Mouse (Mus musculus) liver, embryonic 16.5 days (tissue): ENCODE results near the gene Nrp1. TPM values are rescaled to one million over a fixed set of nuclear protein-coding genes. Genes with fewer than 3 reads are reported as not detected.

Experiments
- ATAC-seq: fragments of 200-750 bp; cut with Nextera tagmentation; 2 replicates; pipeline ENCODE4 v1.8.0; 2017; ENCODE audit warnings: low read depth, mild to moderate bottlenecking, moderate number of reproducible peaks, moderate library complexity
- H3K27ac ChIP-seq: fragments of 300-500 bp; sonication (generic); 2 replicates; pipeline ENCODE4 v1.5.1; 2014; ENCODE audit warnings: mild to moderate bottlenecking, low read length
- H3K27me3 ChIP-seq: fragments of 300-500 bp; sonication (generic); 2 replicates; pipeline ENCODE4 v1.6.1; 2014; ENCODE audit warnings: low read depth, low read length, mixed read lengths; ENCODE audit not compliant: control insufficient read depth, insufficient read depth
- H3K36me3 ChIP-seq: fragments of 300-500 bp; sonication (generic); 2 replicates; pipeline ENCODE4 v1.6.1; 2014; ENCODE audit warnings: mild to moderate bottlenecking; ENCODE audit not compliant: control insufficient read depth, insufficient read depth
- H3K4me1 ChIP-seq: fragments of 300-500 bp; sonication (generic); 2 replicates; pipeline ENCODE4 v1.6.1; 2014; ENCODE audit warnings: low read depth, low read length, mixed read lengths; ENCODE audit not compliant: control insufficient read depth
- H3K4me2 ChIP-seq: fragments of 300-500 bp; sonication (generic); 2 replicates; pipeline ENCODE4 v1.6.1; 2014; ENCODE audit warnings: low read depth, low read length, mixed read lengths
- H3K4me3 ChIP-seq: fragments of 300-500 bp; sonication (generic); 2 replicates; pipeline ENCODE4 v1.5.1; 2014; ENCODE audit warnings: low read depth, mild to moderate bottlenecking, low read length
- H3K9ac ChIP-seq: fragments of 300-500 bp; sonication (generic); 2 replicates; pipeline ENCODE4 v1.6.1; 2014; ENCODE audit warnings: low read depth, low read length
- H3K9me3 ChIP-seq: fragments of 300-500 bp; sonication (generic); replicated peaks from 2 replicates; pipeline ENCODE4 v1.6.1; 2016; ENCODE audit warnings: low read length; ENCODE audit not compliant: control insufficient read depth
- WGBS: fragments of 180-500 bp; shearing (Covaris S2); extraction: QIAGEN DNeasy Blood & Tissue Kit; methylation state at CpG from one replicate; pipeline ENCODE4 v1.1.7; 2014; ENCODE audit not compliant: insufficient replicate concordance; 5-methylcytosine and 5-hydroxymethylcytosine counted together
- polyA plus RNA-seq: library from polyadenylated mRNA; unstranded; fragments of >200 nt; fragmentation: Nextera tagmentation; extraction: Ambion mirVana; gene quantifications from 2 replicates; pipeline ENCODE4 v1.2.1, GENCODE M21; 2015

Gene Nrp1
- polyA plus RNA-seq, 1 experiment from 2014 or later: 11.7 TPM

DNA sequence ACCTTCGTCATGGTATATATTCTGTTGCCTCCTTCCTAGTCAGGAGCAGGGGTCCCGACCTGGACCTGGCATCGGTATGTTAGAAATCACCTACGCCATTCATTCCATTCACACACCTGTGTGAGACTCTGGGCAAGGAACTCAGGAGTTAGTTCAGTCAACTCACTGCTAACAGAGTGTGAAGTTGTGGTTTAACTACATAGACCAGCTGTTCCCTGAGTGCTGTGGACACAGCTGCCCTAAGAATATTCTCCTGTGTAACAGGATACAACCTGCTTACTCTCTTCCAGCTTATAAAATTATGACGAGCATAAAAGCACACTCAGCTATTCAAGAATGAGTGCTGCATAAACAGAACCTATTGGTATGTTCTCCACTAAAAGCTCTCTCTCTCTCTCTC, 41.9 kb downstream of the Nrp1 start:
- Histone ChIP-seq H3K27me3 (no peaks in the 10 kb centered on the region), H3K9me3 (no peaks in the 10 kb centered on the region), H3K36me3 (no peaks in the 10 kb centered on the region), H3K4me3 (no peak overlapping the region), H3K27ac (no peak overlapping the region), H3K4me1 (no peaks in the 10 kb centered on the region), H3K4me2 (no peak overlapping the region), H3K9ac (no peak overlapping the region)
- 54% methylated on average over 5 of the region's 5 CpGs for WGBS
- no peak for ATAC-seq

DNA sequence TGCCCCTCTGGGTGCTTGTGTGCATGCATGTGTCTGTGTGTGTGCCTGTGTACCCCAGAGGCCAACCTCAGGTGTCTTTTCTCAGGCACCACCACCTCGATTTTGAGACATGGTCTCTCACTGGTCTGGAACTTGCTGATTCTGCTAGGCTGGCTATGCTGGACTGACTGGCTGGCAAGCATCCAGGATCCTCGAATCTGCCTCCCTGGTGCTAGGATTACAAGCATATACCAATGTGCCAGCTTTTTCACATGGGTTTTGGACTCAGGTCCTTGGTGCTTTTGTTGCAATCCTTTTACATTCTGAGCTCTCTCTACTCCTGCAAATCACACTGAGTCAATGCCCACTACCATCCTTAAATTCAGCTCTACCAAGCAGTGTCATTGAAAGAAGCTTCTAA, 46.5 kb downstream of the Nrp1 start:
- Histone ChIP-seq H3K4me3 (no peak overlapping the region), H3K27ac (no peak overlapping the region), H3K9ac (no peak overlapping the region), H3K36me3 (no peaks in the 10 kb centered on the region), H3K9me3 (no peaks in the 10 kb centered on the region), H3K4me1 (no peaks in the 10 kb centered on the region), H3K27me3 (no peaks in the 10 kb centered on the region), H3K4me2 (no peak overlapping the region)
- 36% methylated on average over 2 of the region's 2 CpGs for WGBS
- ATAC-seq: no peak

DNA sequence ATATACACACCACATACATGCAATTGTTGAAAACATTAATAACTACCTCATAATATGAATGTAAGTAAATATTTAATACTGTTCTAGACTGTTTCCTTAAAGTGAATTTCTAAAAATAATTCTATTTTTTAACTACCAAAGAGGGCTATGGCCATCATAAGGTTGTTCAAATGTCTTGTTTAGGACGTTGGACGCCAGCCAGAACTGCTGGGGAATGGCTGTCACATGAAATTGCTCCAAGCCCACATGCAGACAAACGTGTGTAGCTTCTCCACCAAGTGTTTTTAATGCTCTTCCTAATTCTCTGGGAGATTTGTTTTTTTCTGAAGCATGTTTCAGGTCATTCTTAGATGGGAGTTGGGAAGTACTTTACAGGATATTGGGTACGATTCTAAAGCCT, 55.0 kb downstream of the Nrp1 start:
- ATAC-seq: no peak
- H3K4me2 ChIP-seq: no peak overlapping the region
- WGBS: 56% methylated on average over 4 of the region's 4 CpGs

DNA sequence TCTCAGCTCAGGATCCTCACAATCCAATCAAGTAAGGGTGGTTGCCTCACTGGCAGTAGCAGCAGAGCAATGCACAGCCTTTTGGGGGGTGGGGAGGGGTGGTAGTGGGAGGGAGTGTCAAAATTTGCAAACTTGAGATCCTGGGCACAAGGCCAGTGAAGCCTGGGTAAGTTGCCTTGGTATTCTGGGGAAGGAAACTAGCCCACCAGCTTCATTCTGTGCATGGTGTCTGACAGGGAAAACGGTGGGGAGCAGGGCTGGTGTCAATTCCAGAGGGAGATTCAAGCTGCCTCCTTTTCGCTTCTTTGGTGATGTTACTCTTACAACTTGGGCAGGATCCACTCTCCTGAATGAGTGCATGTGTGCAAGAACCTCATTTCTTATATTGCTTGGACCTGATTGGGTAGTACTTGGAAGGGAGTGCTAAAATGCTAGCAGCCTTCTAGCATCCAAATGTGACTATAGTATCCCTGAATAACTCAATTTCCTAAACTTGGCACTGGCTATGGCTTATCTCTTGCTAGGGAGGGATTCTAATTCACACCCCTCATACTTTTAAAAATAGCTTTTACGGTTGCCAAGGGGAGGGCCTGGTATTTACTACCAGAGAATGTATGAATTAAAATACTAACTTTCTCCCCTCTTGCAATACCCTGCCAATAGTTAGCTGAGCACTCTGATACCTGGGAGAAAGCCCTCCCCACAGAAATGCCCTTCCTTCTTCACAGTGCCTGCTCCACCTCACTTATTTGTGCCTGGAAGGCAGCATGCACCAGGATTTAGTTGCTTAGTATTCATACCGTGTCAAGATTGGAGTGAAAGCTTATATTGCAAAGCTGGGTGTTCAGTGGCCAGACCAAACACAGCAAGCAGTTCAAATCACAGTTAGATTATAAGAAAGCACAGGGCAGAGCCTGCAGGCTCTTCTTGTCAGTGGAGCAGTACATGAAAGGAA, 57.6 kb downstream of the Nrp1 start:
- 49% methylated on average over 4 of the region's 4 CpGs for WGBS
- no peaks in the 10 kb centered on the region for H3K4me1 ChIP-seq
- no peak overlapping the region for H3K4me3 ChIP-seq
- no peak for ATAC-seq
- no peak overlapping the region for H3K27ac ChIP-seq
- no peak overlapping the region for H3K4me2 ChIP-seq
- no peaks in the 10 kb centered on the region for H3K27me3 ChIP-seq
- no peaks in the 10 kb centered on the region for H3K9me3 ChIP-seq
- no peak overlapping the region for H3K9ac ChIP-seq
- no peaks in the 10 kb centered on the region for H3K36me3 ChIP-seq

More for the DNA sequence above, 55.0 kb downstream of the Nrp1 start:
- no peak overlapping the region for H3K9ac ChIP-seq
- H3K27me3 ChIP-seq: no peaks in the 10 kb centered on the region
- no peaks in the 10 kb centered on the region for H3K36me3 ChIP-seq
- H3K9me3 ChIP-seq: no peaks in the 10 kb centered on the region
- H3K4me3 ChIP-seq: no peak overlapping the region
- no peak overlapping the region for H3K27ac ChIP-seq
- no peaks in the 10 kb centered on the region for H3K4me1 ChIP-seq

DNA sequence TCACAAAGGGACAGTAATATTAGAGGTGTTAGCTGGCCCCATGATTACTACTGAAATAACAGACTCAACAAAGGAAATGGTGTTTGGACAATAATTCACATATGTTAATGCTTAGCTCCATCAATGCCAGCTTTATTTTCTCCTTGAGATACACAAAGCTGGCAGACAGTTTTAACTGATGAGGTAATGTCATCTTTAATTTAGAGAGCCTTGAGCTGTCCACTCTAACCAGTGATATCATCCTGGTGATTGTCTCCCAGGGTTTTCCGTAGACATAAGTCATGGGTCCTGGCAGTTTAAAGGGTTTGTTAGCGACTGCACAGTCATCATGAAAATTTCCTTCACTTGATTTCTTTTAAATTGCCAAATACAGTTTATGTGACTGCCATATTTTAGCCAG, 58.5 kb downstream of the Nrp1 start:
- H3K9me3 ChIP-seq: no peaks in the 10 kb centered on the region
- 70% methylated on average over 2 of the region's 2 CpGs for WGBS
- no peak overlapping the region for H3K27ac ChIP-seq
- H3K4me3 ChIP-seq: no peak overlapping the region
- H3K4me2 ChIP-seq: no peak overlapping the region
- no peaks in the 10 kb centered on the region for H3K4me1 ChIP-seq
- no peaks in the 10 kb centered on the region for H3K27me3 ChIP-seq
- H3K36me3 ChIP-seq: no peaks in the 10 kb centered on the region
- H3K9ac ChIP-seq: no peak overlapping the region
- no peak for ATAC-seq

GRCm38 (mm10) chr8:128417956-128418796, 59.8 kb downstream of the Nrp1 start:
- no peak overlapping the region for H3K9ac ChIP-seq
- no peak for ATAC-seq

GRCm38 (mm10) chr8:128419984-128420383, 61.6 kb downstream of the Nrp1 start:
- ATAC-seq: no peak
- H3K4me3 ChIP-seq: no peak overlapping the region
- no peak overlapping the region for H3K27ac ChIP-seq
- no peaks in the 10 kb centered on the region; the same call in 1 of the 2 replicates for H3K4me1 ChIP-seq
- H3K27me3 ChIP-seq: no peaks in the 10 kb centered on the region
- H3K36me3 ChIP-seq: no peaks in the 10 kb centered on the region
- no peaks in the 10 kb centered on the region for H3K9me3 ChIP-seq
- H3K4me2 ChIP-seq: no peak overlapping the region
- H3K9ac ChIP-seq: no peak overlapping the region

More at GRCm38 (mm10) chr8:128417956-128418796, 59.8 kb downstream of the Nrp1 start:
- Histone ChIP-seq H3K4me1 (no peaks in the 10 kb centered on the region), H3K36me3 (no peaks in the 10 kb centered on the region), H3K27ac (no peak overlapping the region), H3K27me3 (no peaks in the 10 kb centered on the region), H3K9me3 (no peaks in the 10 kb centered on the region), H3K4me2 (no peak overlapping the region), H3K4me3 (no peak overlapping the region)
- 59% methylated on average over 10 of the region's 10 CpGs for WGBS

DNA sequence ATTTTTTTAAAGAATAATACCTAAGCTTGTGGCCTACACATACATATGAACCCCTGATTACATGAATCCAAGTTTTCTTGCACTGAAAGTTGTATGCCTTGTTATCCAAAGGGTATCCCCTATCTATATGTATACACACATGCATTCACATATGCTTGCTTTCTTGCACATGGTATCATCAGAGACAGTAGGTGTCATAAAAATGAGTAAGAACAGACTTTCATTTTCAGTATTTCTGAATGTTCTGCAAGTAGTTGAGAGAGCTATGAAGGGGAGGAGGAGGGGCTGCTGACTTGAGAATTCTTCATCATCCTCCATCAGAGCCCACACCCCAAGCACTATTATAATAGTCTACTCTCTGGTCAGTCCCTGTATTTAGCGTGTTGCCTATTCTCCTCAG, 62.0 kb downstream of the Nrp1 start:
- WGBS: 70% methylated on average over 1 of the region's 1 CpGs
- Histone ChIP-seq H3K4me2 (no peak overlapping the region), H3K27ac (no peak overlapping the region), H3K4me1 (no peaks in the 10 kb centered on the region; the same call in 1 of the 2 replicates), H3K9ac (no peak overlapping the region), H3K27me3 (no peaks in the 10 kb centered on the region), H3K9me3 (no peaks in the 10 kb centered on the region), H3K36me3 (no peaks in the 10 kb centered on the region), H3K4me3 (no peak overlapping the region)
- no peak for ATAC-seq

GRCm38 (mm10) chr8:128423813-128424212, 65.4 kb downstream of the Nrp1 start:
- ATAC-seq: no peak
- H3K36me3 ChIP-seq: no peaks in the 10 kb centered on the region

More at GRCm38 (mm10) chr8:128423813-128424212, 65.4 kb downstream of the Nrp1 start:
- Histone ChIP-seq H3K9me3 (no peaks in the 10 kb centered on the region), H3K9ac (no peak overlapping the region), H3K4me1 (no peaks in the 10 kb centered on the region; the same call in 1 of the 2 replicates), H3K4me3 (no peak overlapping the region), H3K4me2 (no peak overlapping the region), H3K27me3 (no peaks in the 10 kb centered on the region), H3K27ac (no peak overlapping the region)
